Mouse (Mus musculus) MEL-GATA-1-ER (cell line): ENCODE results near the gene Rpl23.

Source experiments
- DNase-seq: peaks from one replicate; pipeline ENCODE4 v3.0.0-alpha.2; 2012; ENCODE audit warnings: low read depth; ENCODE audit errors: extremely low read depth

Rpl23 gene

GRCm38 (mm10) chr11:97781832-97782563, at the start of gene Rpl23:
Gene Rpl23 (minus strand): TSS chr11:97782437.
- DNase-seq, result peak; percentile 88

GRCm38 (mm10) chr11:97832001-97832400, 49.8 kb upstream of the Rpl23 start:
- no peak for DNase-seq

GRCm38 (mm10) chr11:97830501-97830900, 48.3 kb upstream of the Rpl23 start:
- DNase-seq, result no peak

DNA sequence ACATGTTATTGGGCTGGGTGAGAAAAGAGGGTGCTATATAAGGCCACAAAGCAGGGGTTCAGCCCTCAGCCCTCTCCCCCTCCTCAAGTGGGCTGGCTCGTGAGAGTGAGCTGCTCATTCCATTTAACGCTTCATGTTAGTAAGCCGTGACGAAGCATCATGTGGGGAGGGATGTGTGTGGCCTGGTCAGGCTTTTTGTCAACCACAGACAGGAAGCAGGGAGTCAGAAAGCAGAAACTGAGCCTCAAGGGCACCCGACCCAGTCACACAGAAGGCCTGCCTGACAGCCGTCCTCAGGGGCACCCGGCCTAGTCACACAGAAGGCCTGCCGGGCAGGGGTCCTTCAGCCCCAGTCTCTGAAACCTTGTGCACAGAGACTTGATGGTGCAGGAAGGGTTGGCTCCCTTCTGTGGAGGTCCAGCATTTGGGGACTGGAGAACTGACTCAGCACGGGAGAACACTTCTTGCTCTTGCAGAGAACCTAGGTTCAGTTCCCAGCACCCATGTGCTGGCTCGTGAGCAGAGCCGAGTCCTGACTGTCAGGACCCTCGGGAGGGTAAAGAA, 47.8 kb upstream of the Rpl23 start:
- DNase-seq, result no peak

DNA sequence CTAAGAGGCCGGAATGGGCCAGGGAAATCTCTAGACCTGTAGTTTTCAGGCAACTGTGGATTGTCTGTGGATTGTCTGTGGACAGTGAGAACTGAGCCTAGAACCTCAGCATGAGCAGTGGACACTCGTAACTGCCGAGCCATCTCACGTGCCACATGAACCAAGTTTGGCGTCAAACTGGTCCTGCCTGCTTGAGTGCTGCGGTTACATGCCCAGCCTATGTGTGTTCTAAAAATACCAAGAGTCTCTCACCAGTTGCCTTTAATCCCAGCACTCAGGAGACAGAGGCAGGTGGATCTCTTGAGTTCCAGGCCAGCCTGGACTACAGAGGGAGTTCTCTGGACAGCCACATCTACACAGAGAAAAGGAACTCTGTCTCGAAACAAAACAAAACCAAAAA, 47.1 kb upstream of the Rpl23 start:
- no peak for DNase-seq

DNA sequence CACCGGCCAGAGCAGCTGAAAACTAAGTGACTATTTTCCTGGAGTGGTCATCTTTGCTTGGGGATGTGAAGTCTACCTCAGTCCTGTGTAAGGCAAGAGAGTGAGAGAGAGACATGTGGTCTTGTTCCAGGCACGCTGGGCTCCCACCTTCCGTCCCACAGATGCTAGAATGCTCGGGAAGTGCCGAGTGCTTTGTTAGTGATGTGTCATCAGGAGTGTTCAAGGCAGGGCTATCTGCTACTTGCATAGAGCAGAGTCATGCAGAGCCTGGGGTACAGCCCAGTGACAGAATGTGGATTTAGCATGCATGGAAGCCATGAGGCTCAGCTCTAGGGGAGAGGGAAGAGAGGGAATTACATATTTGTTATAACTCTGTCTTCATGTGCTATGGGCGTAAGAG, 45.4 kb upstream of the Rpl23 start:
- no peak for DNase-seq

DNA sequence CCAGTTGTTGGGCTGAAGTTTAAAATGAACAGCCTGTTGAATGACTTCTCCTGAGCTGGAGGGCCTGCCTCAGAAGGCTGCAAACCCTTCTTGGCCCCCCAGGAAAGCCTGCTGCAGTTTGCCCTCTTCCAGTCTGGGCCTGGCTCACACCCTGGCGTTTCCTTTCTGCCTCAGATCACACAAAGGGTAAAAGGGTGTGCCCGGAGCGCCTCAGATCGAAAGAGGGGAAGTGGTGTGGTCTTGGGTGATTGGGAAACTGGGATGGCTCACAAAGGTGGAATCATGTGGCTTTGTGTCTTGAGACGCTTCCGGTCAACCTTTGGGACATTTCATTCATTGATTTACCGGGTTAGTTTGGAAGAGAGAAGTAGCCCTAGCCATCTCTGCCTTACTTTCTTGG, 44.2 kb upstream of the Rpl23 start:
- DNase-seq, result no peak

GRCm38 (mm10) chr11:97825971-97826370, 43.7 kb upstream of the Rpl23 start:
- peak; percentile 56 for DNase-seq

DNA sequence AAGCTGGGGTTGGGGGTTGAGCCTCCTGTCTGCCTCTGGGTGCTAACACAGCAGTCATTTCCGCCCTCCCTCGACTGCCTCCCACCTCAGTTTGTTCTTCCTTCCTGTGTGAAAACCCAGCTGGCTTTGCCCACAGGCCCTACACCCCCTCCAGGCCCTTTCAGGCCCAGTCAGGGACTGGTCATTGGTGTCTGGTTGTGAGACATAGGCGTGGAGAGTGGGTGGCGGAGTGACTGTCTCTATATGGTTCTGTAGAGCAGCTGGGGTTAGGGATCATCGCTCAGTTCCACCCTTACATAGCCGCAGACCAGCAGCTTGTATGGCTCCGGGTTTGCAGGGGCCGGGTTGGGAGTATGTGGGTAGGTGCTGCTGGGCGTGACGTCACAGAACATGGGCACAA, 43.1 kb upstream of the Rpl23 start:
- DNase-seq, result no peak

GRCm38 (mm10) chr11:97824895-97825294, 42.7 kb upstream of the Rpl23 start:
- DNase-seq, result no peak

GRCm38 (mm10) chr11:97824168-97824567, 41.9 kb upstream of the Rpl23 start:
- no peak for DNase-seq

DNA sequence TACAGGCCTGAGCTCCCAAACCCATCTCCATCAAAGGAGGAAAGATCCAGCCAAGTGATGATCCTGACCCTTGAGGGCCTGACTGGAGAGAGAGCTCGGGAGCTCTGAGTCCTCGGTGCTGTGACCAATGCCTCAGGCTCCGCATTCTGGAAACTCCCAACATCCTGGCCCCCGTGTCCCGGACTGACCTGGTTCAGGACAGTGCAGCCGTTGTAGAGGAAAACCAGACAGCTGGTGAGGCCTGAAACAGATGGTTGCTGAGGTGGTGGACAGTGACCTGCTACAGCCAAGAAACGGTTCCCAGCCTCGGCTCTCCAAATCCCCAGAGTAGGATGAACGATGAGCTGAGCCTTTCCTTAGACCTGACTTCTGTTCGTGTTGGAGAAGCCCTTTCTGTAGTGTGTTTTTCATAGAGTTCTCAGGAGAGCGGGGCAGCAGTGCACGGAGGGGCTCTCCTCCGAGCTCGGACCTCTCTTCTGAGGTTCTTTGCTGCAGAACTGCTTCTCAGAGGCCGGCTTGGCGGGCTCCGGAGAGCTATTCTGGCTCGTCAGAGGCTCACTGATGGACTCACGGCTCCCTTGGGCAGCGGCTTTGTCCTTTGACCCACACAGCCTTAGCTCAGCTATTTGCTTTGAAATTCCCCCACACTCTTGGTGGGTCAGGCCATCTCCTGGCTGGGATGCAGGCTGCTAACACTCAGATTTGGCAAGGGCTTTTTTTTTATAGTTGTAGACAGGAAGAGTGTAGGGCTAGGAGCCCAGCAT, 40.8 kb upstream of the Rpl23 start:
- no peak for DNase-seq

DNA sequence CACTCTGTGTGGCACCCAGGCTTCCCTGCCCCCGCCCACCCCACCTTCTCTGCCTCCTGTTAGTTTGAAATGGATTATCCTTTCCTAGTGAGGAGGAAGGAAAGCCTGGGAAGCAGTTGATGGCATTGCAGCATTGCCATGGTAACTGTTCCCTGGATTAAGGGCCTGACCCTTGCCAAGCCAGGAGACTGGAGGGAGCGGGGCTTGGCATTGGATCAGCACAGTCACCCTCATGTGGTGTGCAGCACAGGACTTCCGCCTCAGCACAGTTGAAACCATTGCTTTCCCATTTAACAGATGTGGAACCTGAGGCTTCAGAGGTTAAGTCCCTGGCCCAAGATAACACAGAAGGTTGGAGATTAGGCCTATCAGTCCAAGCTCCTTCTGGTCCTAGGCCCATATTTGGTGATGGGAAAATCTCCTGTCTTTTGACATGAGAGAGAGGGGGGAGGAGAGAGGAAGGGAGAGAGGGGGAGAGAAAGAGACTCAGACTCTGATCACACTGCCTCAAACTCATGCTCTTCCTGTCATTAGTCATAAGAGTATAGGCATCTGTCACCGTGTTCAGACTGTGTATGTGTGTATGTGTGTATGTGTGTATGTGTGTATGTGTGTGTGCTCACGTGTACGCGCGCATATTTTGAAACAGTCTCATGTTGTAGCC, 39.3 kb upstream of the Rpl23 start:
- no peak for DNase-seq

- DNase-seq, result no peak
Measured at GRCm38 (mm10) chr11:97820840-97821239, 38.6 kb upstream of the Rpl23 start.

GRCm38 (mm10) chr11:97819923-97820322, 37.7 kb upstream of the Rpl23 start:
- DNase-seq, result no peak

DNA sequence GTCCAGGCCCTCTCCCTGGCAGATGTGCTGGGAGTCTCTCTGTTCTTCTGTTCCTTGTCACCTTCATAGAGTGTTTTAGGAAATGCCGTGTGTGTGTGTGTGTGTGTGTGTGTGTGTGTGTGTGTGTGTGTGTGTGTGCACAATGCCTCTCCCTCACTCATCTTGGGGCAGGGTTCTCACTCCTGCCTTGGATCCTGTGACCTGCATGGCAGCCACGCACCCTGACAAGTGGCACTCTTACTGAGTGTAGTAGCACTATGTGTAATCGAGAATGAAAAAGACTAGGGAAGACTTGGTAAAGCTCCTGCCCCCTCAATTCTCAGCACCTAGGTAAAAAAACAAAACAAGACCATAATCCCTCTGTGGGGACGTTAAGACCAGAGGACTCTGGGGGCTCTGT, 36.9 kb upstream of the Rpl23 start:
- no peak for DNase-seq

- no peak for DNase-seq
Measured at GRCm38 (mm10) chr11:97818571-97818970, 36.3 kb upstream of the Rpl23 start.

DNA sequence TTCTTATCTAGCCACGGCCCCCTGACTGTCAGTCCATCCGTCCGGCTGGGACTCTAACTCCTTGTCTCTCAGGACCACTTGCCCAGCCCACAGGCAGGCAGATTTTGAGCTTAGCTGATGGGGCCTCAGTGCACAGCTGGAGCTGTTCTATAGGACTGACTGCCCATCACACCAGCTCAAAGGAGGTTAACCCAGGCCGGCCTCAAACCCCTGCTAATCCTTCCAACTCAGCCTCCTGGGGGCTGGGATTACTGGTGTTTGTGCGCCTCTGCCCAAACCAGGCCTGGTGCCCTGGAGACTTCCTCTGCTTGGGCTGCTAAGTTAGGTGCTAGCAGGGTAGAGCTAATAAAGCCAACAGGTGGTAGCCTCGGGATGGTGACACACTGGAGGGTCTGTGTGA, 35.8 kb upstream of the Rpl23 start:
- no peak for DNase-seq

GRCm38 (mm10) chr11:97817379-97817778, 35.1 kb upstream of the Rpl23 start:
- no peak for DNase-seq

GRCm38 (mm10) chr11:97816916-97817315, 34.7 kb upstream of the Rpl23 start:
- DNase-seq, result no peak

DNA sequence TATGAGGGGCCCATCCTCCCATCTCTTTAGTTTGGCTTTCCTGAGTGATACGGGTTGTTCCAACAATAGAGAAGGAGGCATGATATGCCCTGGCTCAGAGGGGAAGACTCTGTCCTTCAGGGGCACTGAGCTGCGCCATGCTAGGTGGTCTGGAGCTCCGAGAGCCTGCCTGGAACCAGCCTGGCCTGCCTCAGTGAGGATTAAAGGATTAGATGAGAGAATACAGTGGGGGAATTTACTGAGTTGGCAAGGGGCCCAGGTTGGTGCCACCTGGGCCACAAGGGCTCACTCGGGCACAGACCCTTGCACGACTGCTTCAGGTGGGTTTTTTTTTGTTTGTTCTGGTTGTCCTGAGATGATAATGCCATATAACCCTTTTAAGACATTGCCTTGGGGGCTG, 33.9 kb upstream of the Rpl23 start:
- no peak for DNase-seq

- no peak for DNase-seq
Measured at GRCm38 (mm10) chr11:97815736-97816135, 33.5 kb upstream of the Rpl23 start.
